Mouse (Mus musculus): ENCODE results near the gene Cacnb1.

Gene Cacnb1

DNA sequence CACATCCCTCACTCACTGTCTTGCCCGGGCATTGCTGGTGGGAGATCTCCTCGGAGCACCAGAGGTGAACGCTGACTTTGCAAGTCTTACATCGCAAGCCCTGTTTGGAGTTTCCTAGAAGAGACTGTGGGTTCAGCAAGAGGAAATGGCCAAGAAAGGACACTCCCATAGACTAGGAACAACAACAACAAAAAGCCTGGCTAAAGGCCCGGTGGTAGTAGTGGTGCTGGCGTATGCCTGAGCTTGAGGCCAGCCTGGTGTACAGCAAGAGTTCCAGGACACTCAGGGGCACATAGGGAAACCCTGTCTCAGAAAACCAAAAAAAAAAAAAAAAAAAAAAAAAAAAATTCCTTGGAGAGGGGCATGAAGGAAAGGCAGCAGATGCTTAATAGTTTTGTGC lies 19.9 kb upstream of the Cacnb1 start:
- in situ Hi-C loops (cut with MboI; ENCODE audit: low sequenced_read_pairs), result no loop called here

DNA sequence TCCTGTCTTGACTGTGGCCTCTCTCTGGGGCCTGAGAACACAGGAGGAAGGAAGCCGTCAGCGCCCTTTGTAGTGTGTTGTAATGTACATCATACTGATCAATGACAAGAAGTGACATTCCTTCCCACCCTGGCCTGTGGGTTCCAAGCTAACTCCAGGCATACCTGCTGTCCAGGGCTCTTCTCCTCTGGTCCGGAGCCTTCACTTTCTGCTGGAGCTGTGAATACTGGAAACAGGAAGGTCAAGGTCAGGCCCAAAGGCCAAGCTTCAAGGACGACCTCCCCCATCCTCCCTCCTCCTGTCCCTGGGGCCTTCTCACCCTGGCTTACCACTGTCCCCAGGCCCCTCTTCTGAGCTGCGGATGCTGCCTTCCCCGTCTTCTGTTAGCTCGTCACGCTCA lies 18.1 kb upstream of the Cacnb1 start:
- in situ Hi-C loops (cut with MboI; ENCODE audit: low sequenced_read_pairs), result no loop called here

GRCm38 (mm10) chr11:98037871-98038270 lies 15.0 kb upstream of the Cacnb1 start:
- in situ Hi-C loops (cut with MboI; ENCODE audit: low sequenced_read_pairs), result no loop called here

- in situ Hi-C loops (cut with MboI; ENCODE audit: low sequenced_read_pairs), result no loop called here
These were observed 13.1 kb upstream of the Cacnb1 start for GRCm38 (mm10) chr11:98035977-98036377.

DNA sequence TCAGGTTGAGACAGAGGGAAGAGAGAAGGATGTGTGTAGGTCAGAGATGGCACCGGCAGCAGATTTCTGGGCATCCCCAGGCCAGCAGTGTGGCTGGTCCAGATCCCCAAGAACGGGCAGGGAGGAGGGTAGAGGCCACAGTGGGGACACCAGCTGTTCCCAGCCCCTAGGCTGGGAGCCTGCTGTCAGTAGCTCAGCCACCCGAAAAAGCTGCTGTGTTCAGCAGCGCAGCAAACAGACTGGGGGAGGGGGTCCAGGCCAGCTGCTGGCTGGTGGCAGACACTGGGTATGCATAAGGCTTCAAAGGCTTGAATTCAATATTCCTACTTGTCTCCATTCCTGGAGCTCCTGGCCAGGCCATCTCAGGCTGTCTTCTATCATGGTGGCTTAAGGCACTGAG lies 12.0 kb upstream of the Cacnb1 start:
- in situ Hi-C loops (cut with MboI; ENCODE audit: low sequenced_read_pairs), result no loop called here

DNA sequence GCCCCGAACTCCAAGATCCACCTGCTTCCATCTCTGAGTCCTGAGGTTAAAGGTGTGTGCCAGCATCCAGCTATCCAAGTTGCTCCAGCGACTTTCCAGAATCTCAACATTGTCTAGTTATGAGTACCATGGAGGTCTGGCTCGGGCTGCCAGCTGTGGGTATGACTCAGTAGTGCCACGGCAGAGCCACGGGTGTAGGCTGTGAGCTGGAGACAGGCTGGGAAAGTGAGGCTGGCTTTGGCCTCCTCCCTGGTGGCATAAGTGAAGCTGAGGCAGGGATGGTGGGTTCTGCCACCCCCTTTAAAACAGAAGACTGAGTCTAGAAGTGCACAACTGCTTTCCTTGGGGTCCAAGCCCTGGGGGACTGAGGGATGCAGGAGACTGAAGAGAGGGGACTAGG lies 11.2 kb upstream of the Cacnb1 start:
- in situ Hi-C loops (cut with MboI; ENCODE audit: low sequenced_read_pairs), result no loop called here

- in situ Hi-C loops (cut with MboI; ENCODE audit: low sequenced_read_pairs), result no loop called here
These were observed 8.6 kb upstream of the Cacnb1 start for GRCm38 (mm10) chr11:98031443-98031770.

DNA sequence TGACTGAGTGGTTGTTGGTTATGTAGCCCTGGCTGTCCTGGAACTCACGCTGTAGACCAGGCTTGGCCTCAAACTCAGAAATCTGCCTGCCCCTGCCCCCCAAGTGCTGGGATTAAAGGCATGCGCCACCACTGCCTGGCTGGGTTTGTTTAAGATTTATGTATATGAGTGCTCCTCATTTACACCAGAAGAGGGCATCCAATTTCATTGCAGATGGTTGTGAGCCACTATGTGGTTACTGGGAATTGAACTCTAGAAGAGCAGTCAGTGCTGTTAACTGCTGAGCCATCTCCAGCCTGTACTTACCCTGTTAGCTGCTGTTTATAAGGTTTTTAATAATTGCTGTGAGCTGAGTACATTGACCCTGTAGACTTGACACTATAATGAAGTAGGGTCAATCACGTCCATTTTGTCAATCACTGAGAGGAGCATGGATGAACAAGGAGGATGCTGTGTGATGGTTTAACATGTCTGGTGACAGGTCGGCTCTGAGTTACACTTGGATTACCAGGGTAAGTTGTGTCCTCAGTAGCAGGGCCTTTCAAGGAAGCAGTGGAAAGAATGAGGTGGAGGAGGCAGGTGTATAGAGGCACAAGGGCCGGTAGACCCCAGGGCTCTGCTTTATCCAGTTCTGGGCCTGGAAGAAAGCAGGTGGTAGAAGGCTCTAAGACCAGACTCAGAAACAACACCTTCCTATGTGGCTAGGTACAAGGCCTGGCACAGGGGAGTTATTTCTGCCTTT lies 8.0 kb upstream of the Cacnb1 start:
- in situ Hi-C loops (cut with MboI; ENCODE audit: low sequenced_read_pairs), result no loop called here

- in situ Hi-C loops (cut with MboI; ENCODE audit: low sequenced_read_pairs), result no loop called here
These were observed 5.0 kb upstream of the Cacnb1 start for GRCm38 (mm10) chr11:98027785-98028184.

GRCm38 (mm10) chr11:98027297-98027688 lies 4.5 kb upstream of the Cacnb1 start:
- in situ Hi-C loops (cut with MboI; ENCODE audit: low sequenced_read_pairs), result no loop called here

GRCm38 (mm10) chr11:98026570-98027296 lies 3.9 kb upstream of the Cacnb1 start, which contains the start of gene Rpl19:
Gene Rpl19 (plus strand): TSS chr11:98026710.
- in situ Hi-C loops (cut with MboI; ENCODE audit: low sequenced_read_pairs), result no loop called here

- in situ Hi-C loops (cut with MboI; ENCODE audit: low sequenced_read_pairs), result no loop called here
These were observed 3.4 kb upstream of the Cacnb1 start for GRCm38 (mm10) chr11:98026248-98026569.

DNA sequence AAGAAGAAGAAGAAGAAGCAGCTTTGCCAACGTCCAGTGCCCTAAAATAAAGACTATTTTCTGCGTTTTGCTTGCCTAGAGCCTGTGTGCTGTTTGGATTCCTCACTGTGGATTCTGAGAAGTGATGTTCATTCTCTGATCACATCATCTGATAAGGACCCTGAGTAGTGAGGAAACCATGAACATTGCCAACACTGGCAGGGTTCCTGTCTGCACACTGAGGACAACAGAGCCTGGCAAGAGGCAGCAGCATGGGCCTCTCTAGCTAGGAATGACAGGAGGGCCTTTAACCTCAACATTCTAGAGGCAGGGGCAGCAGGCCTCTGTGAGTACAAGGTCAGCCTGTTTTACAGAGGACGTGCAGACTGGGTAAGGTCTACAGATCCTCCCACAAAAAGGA lies 1.7 kb upstream of the Cacnb1 start:
- in situ Hi-C loops (cut with MboI; ENCODE audit: low sequenced_read_pairs), result no loop called here

DNA sequence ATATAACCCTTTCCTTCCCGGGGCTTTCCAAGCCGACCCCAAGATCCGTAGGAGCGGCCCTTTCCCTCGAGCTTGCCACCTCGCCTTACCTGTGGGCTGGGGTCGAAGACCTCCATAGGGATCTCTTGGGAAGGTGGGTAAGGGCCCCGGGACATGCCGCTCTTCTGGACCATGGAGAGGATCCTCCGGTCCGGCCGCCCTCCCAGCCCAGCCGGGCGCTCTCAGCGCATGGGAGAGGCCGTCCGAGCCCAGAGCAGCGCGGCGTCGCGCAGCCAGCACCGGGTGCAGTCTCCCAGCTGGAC lies 630 bp downstream of the Cacnb1 start:
- in situ Hi-C loops (cut with MboI; ENCODE audit: low sequenced_read_pairs), result no loop called here

DNA sequence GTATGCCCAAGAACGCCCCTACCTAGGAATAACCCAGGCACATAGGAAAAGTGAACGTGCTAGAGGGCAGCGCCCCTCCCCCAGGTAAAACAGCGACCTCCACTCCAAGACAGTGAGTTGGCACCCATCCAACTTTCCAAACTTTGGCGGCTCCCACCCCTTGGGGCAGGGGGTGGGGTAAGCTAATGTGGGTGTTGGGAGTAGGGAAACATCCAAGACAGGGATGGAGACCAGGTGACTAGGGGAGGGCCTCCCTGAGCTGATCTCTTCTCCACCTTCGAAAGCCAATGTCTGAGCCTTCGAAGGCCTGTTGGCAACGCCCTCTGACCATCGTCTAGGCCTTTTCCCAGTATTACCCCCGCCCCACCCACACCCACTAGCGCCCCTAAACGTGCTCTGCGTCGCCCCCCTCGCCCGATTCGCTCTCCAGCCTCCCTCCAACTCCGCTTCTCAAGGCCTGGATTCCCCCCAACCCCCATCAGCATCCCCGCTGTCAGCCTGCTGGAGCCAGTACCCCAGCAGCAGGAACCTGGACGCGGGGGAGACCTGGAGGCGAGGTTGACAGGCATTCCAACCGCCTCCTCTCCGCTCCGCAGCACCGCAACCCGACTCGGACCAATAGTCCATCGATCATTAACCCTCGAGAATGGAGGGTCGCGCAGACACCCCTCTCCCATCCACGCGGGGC lies 1.1 kb downstream of the Cacnb1 start:
- in situ Hi-C loops (cut with MboI; ENCODE audit: low sequenced_read_pairs), result no loop called here

- in situ Hi-C loops (cut with MboI; ENCODE audit: low sequenced_read_pairs), result no loop called here
These were observed 1.7 kb downstream of the Cacnb1 start for GRCm38 (mm10) chr11:98021118-98021517.

- in situ Hi-C loops (cut with MboI; ENCODE audit: low sequenced_read_pairs), result no loop called here
These were observed 2.1 kb downstream of the Cacnb1 start for GRCm38 (mm10) chr11:98020710-98021109.

DNA sequence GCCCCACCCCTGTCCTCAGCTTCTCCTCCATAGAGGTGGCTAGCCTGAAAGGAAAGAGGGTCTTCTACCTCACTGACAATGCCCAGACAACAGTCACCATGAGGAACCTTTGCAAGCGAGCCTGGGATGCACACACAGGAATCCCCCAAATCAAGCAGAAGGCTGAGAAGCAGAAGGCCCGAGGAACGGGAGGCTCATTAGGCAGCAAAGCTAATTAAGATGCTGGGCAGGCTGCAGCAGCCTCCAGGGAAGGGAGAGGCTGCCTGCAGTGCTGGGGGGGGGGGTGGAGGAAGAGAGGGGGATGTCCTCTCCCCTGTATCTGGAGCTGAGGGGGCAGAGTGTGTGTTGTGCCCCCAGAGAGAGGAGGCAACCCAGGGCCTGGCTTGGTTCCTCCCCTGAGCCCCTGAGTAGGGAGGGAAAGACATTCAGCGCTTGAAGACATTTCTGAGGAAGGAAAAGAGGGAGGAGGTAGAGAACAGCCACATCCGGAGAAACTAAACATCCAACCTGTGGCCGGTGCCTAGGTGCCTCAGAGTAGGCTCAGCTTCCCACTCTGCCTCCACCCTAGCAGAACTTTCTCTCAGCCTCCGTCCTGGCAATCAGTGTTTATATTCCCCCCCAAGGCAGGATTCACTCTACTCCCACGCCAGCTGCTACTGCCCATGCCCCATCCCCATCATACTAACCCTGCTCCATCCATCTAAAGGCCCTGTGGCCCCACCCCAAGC lies 2.8 kb downstream of the Cacnb1 start:
- in situ Hi-C loops (cut with MboI; ENCODE audit: low sequenced_read_pairs), result no loop called here

DNA sequence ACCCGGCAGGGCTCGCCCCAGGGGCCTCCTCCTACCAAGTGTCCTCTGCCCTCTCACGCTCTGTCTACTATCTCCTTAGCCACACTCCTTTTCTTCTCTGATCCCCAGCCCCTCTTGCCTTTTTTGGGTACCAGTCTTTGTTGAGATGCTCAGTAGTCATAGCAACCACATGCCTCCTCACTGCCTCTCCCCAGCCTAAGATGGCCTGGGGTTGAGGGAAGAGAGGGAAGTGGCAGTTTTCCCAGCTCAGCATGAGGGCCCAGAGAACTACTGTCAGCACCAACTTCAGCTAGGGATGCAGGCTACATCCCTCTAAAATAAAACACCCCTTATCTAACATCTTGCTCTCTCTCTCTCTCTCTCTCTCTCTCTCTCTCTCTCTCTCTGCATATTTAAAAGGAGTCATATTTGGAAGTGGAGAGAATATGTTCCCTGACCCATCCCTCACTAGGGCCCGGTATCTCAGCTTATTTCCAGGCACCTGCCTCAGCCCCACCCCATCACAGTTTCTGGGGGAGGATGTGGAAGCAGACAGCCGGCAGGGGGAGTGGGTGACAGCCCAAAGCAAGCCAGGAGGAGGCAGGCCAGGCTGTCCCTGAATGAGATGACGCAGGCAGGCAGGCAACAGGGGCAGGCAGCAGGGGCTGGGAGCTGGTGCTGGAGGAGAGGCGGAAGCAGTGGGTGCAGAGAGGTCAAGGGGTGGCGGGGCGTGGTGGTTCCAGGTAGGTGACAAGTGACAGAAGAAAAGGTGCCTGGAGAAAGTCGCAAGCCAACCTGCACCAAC lies 3.8 kb downstream of the Cacnb1 start:
- in situ Hi-C loops (cut with MboI; ENCODE audit: low sequenced_read_pairs), result no loop called here

GRCm38 (mm10) chr11:98018222-98018621 lies 4.6 kb downstream of the Cacnb1 start:
- in situ Hi-C loops (cut with MboI; ENCODE audit: low sequenced_read_pairs), result no loop called here

- in situ Hi-C loops (cut with MboI; ENCODE audit: low sequenced_read_pairs), result no loop called here
These were observed 6.0 kb downstream of the Cacnb1 start for GRCm38 (mm10) chr11:98016824-98017223.
